Mouse (Mus musculus) CH12.LX (cell line): ENCODE measurements around the gene Acadvl.

Experiments
- CHD2 ChIP-seq: IDR thresholded peaks from 2 replicates; pipeline ENCODE4 v1.6.1; 2011; ENCODE audit warnings: low read length, improper control_type of control experiment
- CTCF ChIP-seq, 2 experiments: IDR thresholded peaks in 1 of 2; conservative IDR thresholded peaks in 1 of 2; 2 replicates each; pipeline ENCODE4 v1.5.1; 2011 to 2012; ENCODE audit warnings: low read depth in 2 of 2, low read length in 2 of 2, improper control_type of control experiment in 1 of 2, inconsistent platforms in 1 of 2, mild to moderate bottlenecking in 1 of 2, moderate library complexity in 1 of 2
- E2F4 ChIP-seq: IDR thresholded peaks from 2 replicates; pipeline ENCODE4 v1.6.1; 2011; ENCODE audit warnings: low read depth, low read length, improper control_type of control experiment; ENCODE audit not compliant: insufficient replicate concordance
- EP300 ChIP-seq: IDR thresholded peaks from 2 replicates; pipeline ENCODE4 v1.6.1; 2011; ENCODE audit warnings: low read length, improper control_type of control experiment
- GABPA ChIP-seq: IDR thresholded peaks from 2 replicates; pipeline ENCODE4 v1.6.1; 2012; ENCODE audit warnings: low read depth, low read length, improper control_type of control experiment, inconsistent platforms; ENCODE audit not compliant: insufficient replicate concordance
- MAFK ChIP-seq: IDR thresholded peaks from 2 replicates; pipeline ENCODE4 v1.6.1; 2011; ENCODE audit warnings: low read length, improper control_type of control experiment; ENCODE audit not compliant: insufficient replicate concordance
- POLR2A ChIP-seq: IDR thresholded peaks from 2 replicates; pipeline ENCODE4 v1.6.1; 2011; ENCODE audit warnings: low read depth, mild to moderate bottlenecking, improper control_type of control experiment, low read length
- POLR2AphosphoS2 ChIP-seq: IDR thresholded peaks from 2 replicates; pipeline ENCODE4 v1.6.1; 2011; ENCODE audit warnings: low read depth, low read length, improper control_type of control experiment
- TBP ChIP-seq: conservative IDR thresholded peaks from 2 replicates; pipeline ENCODE4 v1.6.1; 2011; ENCODE audit warnings: low read depth, low read length, improper control_type of control experiment
- ZC3H11A ChIP-seq: IDR thresholded peaks from 2 replicates; pipeline ENCODE4 v1.6.1; 2012; ENCODE audit warnings: low read depth, mild to moderate bottlenecking, inconsistent platforms, low read length, improper control_type of control experiment
- ZKSCAN1 ChIP-seq: IDR thresholded peaks from 2 replicates; pipeline ENCODE4 v1.6.1; 2012; ENCODE audit warnings: low read depth, inconsistent platforms, low read length, improper control_type of control experiment, borderline replicate concordance
- ZMIZ1 ChIP-seq: IDR thresholded peaks from 2 replicates; pipeline ENCODE4 v1.6.1; 2012; ENCODE audit warnings: low read depth, mild to moderate bottlenecking, inconsistent platforms, low read length, improper control_type of control experiment
- ZNF384 ChIP-seq: IDR thresholded peaks from 2 replicates; pipeline ENCODE4 v1.6.1; 2012; ENCODE audit warnings: low read depth, low read length, improper control_type of control experiment, inconsistent platforms

GRCm38 (mm10) chr11:69994401-69995090 is 20.7 kb downstream of the Acadvl start:
- TF ChIP-seq ZMIZ1 (no peak), TBP (no peak), CTCF (conservative IDR thresholded peaks at IDR 0.05 in 1 of 2, IDR thresholded peaks at IDR 0.05 in 1 of 2; ENCODE audit: low read depth in 2 of 2, low read length in 2 of 2) (no peak; a peak in 2 of 4 replicates), E2F4 (no peak), GABPA (no peak), POLR2A (no peak), ZKSCAN1 (no peak), EP300 (no peak), ZC3H11A (no peak), CHD2 (no peak), MAFK (no peak), POLR2AphosphoS2 (no peak), ZNF384 (no peak)
